Mouse (Mus musculus) G1E (cell line): ENCODE measurements around the gene Brf1. TPM values are rescaled to one million over a fixed set of nuclear protein-coding genes. Genes with fewer than 3 reads are reported as not detected.

Experiments used
- ATAC-seq: 2 replicates; pipeline ENCODE4 v1.8.0; 2016; ENCODE audit warnings: mild to moderate bottlenecking; ENCODE audit not compliant: insufficient number of reproducible peaks, poor library complexity, low FRiP score, severe bottlenecking; ENCODE audit errors: extremely low read depth
- DNase-seq: peaks from one replicate; pipeline ENCODE4 v3.0.0; 2012; ENCODE audit warnings: low spot score
- H3K27me3 ChIP-seq: 2 replicates; pipeline ENCODE4 v1.6.1; 2012; ENCODE audit warnings: mild to moderate bottlenecking, low read length, inconsistent platforms; ENCODE audit not compliant: insufficient read depth
- H3K36me3 ChIP-seq: replicated peaks from 2 replicates; pipeline ENCODE3; 2012; ENCODE audit warnings: mild to moderate bottlenecking, inconsistent platforms
- H3K4me1 ChIP-seq: 2 replicates; pipeline ENCODE4 v1.6.1; 2012; ENCODE audit warnings: low read depth, low read length, inconsistent platforms, mixed read lengths; ENCODE audit not compliant: insufficient read depth
- H3K4me3 ChIP-seq: 2 replicates; pipeline ENCODE4 v1.5.1; 2012; ENCODE audit warnings: low read depth, mild to moderate bottlenecking, inconsistent platforms, low read length, moderate library complexity, mixed read lengths
- H3K9me3 ChIP-seq: replicated peaks from 2 replicates; pipeline ENCODE4 v1.6.1; 2012; ENCODE audit warnings: inconsistent platforms
- CTCF ChIP-seq: IDR thresholded peaks from 2 replicates; pipeline ENCODE4 v1.5.1; 2012; ENCODE audit warnings: low read depth, low read length, inconsistent platforms, mixed read lengths
- GATA1 ChIP-seq: IDR thresholded peaks from 2 replicates; pipeline ENCODE4 v1.6.1; 2012; ENCODE audit warnings: borderline replicate concordance, low read length, inconsistent platforms, mixed read lengths
- GATA2 ChIP-seq: IDR thresholded peaks from 2 replicates; pipeline ENCODE4 v1.6.1; 2012; ENCODE audit warnings: low read depth, low read length, inconsistent platforms, borderline replicate concordance
- POLR2AphosphoS5 ChIP-seq: IDR thresholded peaks from 2 replicates; pipeline ENCODE4 v1.6.1; 2012; ENCODE audit warnings: low read depth, low read length, inconsistent platforms; ENCODE audit not compliant: insufficient replicate concordance
- TAL1 ChIP-seq: conservative IDR thresholded peaks from 2 replicates; pipeline ENCODE4 v1.6.1; 2012; ENCODE audit warnings: low read depth, low read length, inconsistent platforms, mixed read lengths
- polyA plus RNA-seq: library from polyadenylated mRNA; stranded (reverse); fragments of >175 nt; gene quantifications from 2 replicates; pipeline ENCODE4 v1.2.3, GENCODE M21; 2012
- total RNA-seq, 2 experiments: library from RNA; stranded (forward) in 1 of 2; stranded (reverse) in 1 of 2; fragments of 200-1000 nt in 1 of 2; fragments of >200 nt in 1 of 2; fragmentation: Nextera tagmentation in 1 of 2; gene quantifications; 2 replicates each; pipeline ENCODE4 v1.2.3; 2014 to 2017

Brf1 gene
- total and polyA plus RNA-seq, 3 experiments, result 46.8 to 95.9 (median 77.1) TPM

- TF ChIP-seq GATA1 (no peak), CTCF (no peak), POLR2AphosphoS5 (no peak), GATA2 (no peak), TAL1 (no peak)
- Histone ChIP-seq H3K4me3 (no peak overlapping the region), H3K9me3 (no peaks in the 10 kb centered on the region), H3K4me1 (peaks cover 38% of the 10 kb centered on the region), H3K27me3 (peaks cover 33% of the 10 kb centered on the region), H3K36me3 (peaks cover 10% of the 10 kb centered on the region)
- ATAC-seq (no peak), DNase-seq (no peak)
These were observed 2.2 kb upstream of the Brf1 start for GRCm38 (mm10) chr12:113002667-113003066.

DNA sequence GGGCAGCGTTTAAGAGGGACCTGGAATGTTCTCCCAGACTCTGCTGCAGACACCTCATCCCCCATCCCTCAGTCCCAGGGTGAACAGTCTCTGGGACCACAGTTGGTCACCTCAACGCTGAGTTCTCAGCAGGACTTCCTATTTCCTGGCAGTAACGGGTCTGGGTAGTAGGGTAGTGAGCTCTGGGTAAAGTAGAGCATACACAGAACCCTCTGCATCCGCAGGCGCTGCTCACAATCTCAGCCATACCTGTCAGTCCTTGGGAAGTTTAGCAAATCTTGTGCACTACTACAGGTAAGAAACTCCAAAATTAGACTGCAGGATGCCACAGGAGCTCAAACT, 600 bp upstream of the Brf1 start:
- H3K36me3 ChIP-seq, result peaks cover 26% of the 10 kb centered on the region
- DNase-seq, result no peak
- peak; percentile 19; the same call in 1 of the 2 replicates for ATAC-seq
- peaks cover 47% of the 10 kb centered on the region for H3K4me1 ChIP-seq
- peaks cover 21% of the 10 kb centered on the region for H3K27me3 ChIP-seq
- TF ChIP-seq CTCF, result no peak
- TF ChIP-seq GATA2, result no peak
- no peak for TF ChIP-seq POLR2AphosphoS5
- TF ChIP-seq GATA1, result no peak
- no peak for TF ChIP-seq TAL1
- peaks cover 7% of the 10 kb centered on the region for H3K9me3 ChIP-seq
- H3K4me3 ChIP-seq, result peak overlapping the region; percentile 84

GRCm38 (mm10) chr12:112999569-113000293, 773 bp downstream of the Brf1 start:
- ATAC-seq (no peak), DNase-seq (no peak)
- H3K4me1 ChIP-seq, result peaks cover 47% of the 10 kb centered on the region
- peaks cover 9% of the 10 kb centered on the region for H3K27me3 ChIP-seq
- TF ChIP-seq CTCF (no peak), POLR2AphosphoS5 (no peak), TAL1 (no peak), GATA1 (no peak), GATA2 (no peak)
- H3K4me3 ChIP-seq, result peak overlapping the region; percentile 84
- H3K9me3 ChIP-seq, result peaks cover 14% of the 10 kb centered on the region
- peaks cover 36% of the 10 kb centered on the region for H3K36me3 ChIP-seq

DNA sequence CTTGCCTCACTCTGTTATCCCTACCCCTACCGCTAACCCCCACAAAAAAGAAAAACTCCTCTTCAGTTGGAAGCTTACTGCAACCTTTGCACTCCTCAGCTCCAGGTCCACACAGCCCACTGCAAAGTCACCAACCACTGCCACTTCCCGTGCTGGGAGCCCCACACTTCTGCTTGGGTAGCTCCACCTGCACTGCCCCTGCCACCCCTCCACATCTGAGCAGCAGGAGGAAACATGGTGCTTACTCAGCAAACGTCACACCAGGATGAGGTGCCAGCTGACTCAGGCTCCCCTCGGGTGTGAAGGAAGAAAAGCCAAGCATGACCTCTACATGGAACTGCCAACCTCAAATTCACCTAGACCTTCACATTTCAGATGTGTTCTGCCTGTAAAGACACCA, 6.4 kb downstream of the Brf1 start:
- peaks cover 81% of the 10 kb centered on the region for H3K36me3 ChIP-seq
- DNase-seq (no peak), ATAC-seq (0 out of 2 replicates have a peak, but pooled peaks have one; percentile 19)
- H3K27me3 ChIP-seq, result no peaks in the 10 kb centered on the region
- TF ChIP-seq CTCF (no peak), POLR2AphosphoS5 (no peak), GATA2 (no peak), GATA1 (no peak), TAL1 (no peak)
- peaks cover 66% of the 10 kb centered on the region for H3K4me1 ChIP-seq
- H3K9me3 ChIP-seq, result peaks cover 14% of the 10 kb centered on the region
- H3K4me3 ChIP-seq, result no peak overlapping the region

GRCm38 (mm10) chr12:112991444-112991843, 9.1 kb downstream of the Brf1 start:
- DNase-seq (no peak), ATAC-seq (peak; percentile 66)
- peaks cover 8% of the 10 kb centered on the region for H3K9me3 ChIP-seq
- peaks cover 85% of the 10 kb centered on the region for H3K36me3 ChIP-seq
- peaks cover 49% of the 10 kb centered on the region for H3K4me1 ChIP-seq
- no peak overlapping the region for H3K4me3 ChIP-seq
- no peak for TF ChIP-seq CTCF
- no peak for TF ChIP-seq GATA2
- no peak for TF ChIP-seq GATA1
- TF ChIP-seq POLR2AphosphoS5, result no peak
- no peak for TF ChIP-seq TAL1
- no peaks in the 10 kb centered on the region for H3K27me3 ChIP-seq

- Histone ChIP-seq H3K4me3 (no peak overlapping the region), H3K36me3 (peaks cover 85% of the 10 kb centered on the region), H3K4me1 (peaks cover 49% of the 10 kb centered on the region), H3K9me3 (peaks cover 4% of the 10 kb centered on the region), H3K27me3 (no peaks in the 10 kb centered on the region)
- no peak for TF ChIP-seq GATA1
- TF ChIP-seq TAL1, result no peak
- no peak for TF ChIP-seq CTCF
- no peak for TF ChIP-seq GATA2
- no peak for TF ChIP-seq POLR2AphosphoS5
- DNase-seq (no peak), ATAC-seq (no peak)
These were observed 9.6 kb downstream of the Brf1 start for GRCm38 (mm10) chr12:112990706-112991405.
